Mouse (Mus musculus) yolk sac, embryonic 10.5 days (tissue): ENCODE results near the gene Gm10670.
"Not testable (repeated sequence)": the region's sequence is repeated elsewhere in the genome, so short reads cannot be mapped to it uniquely, and the experiment has no call there.

Experiments used
- DNase-seq: peaks from one replicate; pipeline ENCODE4 v3.0.0-alpha.2; 2017; ENCODE audit warnings: low spot score

Gene Gm10670

DNA sequence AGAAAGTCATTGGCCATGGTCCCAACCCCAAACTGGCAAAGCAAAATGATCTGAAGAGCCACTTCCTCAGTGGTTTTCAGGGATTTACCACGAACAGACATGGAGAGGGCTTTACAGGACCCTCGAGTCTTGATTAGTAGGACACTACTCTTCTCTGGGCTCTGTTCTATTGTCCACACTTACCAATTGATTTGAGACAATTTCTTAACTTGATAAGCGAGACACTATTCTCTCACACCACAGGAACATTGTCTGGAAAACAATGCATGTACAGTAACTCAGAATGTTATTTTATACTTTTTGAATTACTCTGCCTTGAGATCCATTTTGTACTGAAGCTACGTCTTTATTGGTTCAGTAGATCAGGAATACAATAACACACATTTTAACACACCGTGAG is at the start of gene Gm10670:
Gene Gm10670, minus strand, starts transcription at position 101 of the 400 bp plus-strand sequence.
- not testable (repeated sequence) for DNase-seq

DNA sequence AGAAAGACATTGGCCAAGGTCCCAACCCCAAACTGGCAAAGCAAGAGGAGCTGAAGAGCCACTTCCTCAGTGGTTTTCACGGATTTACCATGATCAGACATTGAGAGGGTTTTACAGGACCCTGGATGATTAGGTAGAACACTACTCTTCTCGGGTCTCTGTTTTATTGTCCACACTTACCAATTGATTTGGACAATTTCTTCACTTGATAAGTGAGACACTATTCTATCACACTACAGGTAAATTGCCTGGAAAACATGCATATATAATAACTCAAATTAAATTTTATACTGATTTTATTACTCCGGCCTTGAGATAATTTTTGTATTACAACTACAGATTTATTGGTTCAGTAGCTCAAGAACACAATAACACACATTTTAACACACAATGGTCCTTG is 35.7 kb upstream of the Gm10670 start, which contains the start of gene Vmn1r103:
Gene Vmn1r103, minus strand, starts transcription at position 101 of the 400 bp plus-strand sequence.
- DNase-seq: not testable (repeated sequence)

DNA sequence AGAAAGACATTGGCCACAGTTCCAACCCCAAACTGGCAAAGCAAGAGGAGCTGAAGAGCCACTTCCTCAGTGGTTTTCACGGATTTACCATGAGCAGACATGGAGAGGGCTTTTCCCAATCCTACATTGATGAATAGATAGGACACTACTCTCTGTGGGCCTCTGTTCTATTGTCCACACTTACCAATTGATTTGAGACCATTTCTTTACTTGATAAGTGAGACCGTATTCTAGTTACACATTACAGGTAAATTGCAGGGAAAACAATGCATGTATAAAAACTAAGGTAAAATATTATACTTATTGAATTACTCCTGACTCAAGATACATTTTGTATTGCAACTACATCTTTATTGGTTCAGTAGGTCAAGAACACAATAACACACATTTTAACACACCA is 32.2 kb downstream of the Gm10670 start, which contains the start of gene Vmn1r101:
Gene Vmn1r101, minus strand, starts transcription at position 101 of the 400 bp plus-strand sequence.
- not testable (repeated sequence) for DNase-seq
